Mouse (Mus musculus) neutrophil, adult 5-6 weeks (primary cell): Measurements from ENCODE around the gene Hand1. TPM values are rescaled to one million over a fixed set of nuclear protein-coding genes. Genes with fewer than 3 reads are reported as not detected.
"Not testable (repeated sequence)": the region's sequence is repeated elsewhere in the genome, so short reads cannot be mapped to it uniquely, and the experiment has no call there.

Experiments used
- ATAC-seq: fragments of 151-379, 151-347 bp; 2 replicates; pipeline ENCODE4 v1.8.0; 2017; ENCODE audit warnings: mild to moderate bottlenecking, moderate TSS enrichment; ENCODE audit not compliant: insufficient number of reproducible peaks, poor library complexity, low FRiP score, severe bottlenecking; ENCODE audit errors: extremely low read depth
- total RNA-seq: library from RNA; stranded (forward); fragments of 200-1000 nt; gene quantifications from 2 replicates; pipeline ENCODE4 v1.2.3, GENCODE M21; 2017

The Hand1 gene
- not detected in 2 replicates for total RNA-seq

DNA sequence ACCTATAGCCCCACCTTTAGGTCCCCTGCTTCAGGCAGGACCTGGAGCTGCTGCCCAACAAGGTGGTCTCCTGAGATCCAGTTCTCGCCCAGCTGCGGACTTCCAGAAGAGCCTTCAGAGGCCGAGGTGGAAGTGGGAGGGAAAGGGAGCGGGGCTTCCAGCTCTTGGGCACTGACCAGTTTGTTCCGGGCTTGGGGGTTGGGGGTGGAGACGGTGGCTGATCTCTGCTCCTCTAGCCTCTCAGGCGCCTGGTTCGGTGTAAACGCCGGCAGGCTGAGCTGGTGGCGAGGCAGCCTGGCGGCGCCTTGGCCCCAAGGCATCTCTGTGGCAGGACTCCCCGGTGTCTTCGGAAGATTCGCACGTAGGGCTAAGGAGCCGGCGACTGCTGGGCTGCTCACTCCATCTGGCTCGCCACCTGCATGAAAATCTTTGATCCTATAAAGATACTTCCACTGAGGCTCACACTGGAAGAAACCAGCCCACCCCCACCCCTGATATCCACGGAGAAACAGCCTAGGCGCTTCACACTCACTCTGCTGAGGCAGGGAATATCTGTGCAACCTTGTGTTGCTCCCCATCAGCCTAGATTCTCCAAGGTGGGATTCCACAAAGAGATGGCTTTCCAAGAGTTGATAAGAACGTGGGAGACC, at the start of gene Hand1:
Gene Hand1 (minus strand): TSS at position 267 of the 650 bp plus-strand sequence.
- no peak for ATAC-seq

DNA sequence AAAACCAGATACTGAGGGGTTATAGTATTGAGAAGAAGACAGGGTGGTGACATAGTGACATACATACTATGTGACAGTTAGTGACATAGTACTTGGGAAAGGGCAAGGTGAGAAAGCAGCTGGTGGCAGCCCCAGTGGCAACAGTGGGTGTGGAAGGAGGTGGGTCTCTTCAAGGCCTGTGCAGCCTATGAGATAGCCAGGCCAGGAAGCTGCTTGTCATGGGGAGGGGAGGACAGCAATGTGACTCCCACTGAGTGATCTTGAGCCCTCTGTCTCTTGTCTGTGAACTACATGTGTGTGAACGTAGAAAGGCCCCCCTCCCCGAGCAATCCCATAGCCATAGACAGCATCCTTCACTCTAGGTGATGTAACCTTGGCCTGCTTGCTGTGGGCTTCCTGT, 43.5 kb upstream of the Hand1 start:
- ATAC-seq: no peak

DNA sequence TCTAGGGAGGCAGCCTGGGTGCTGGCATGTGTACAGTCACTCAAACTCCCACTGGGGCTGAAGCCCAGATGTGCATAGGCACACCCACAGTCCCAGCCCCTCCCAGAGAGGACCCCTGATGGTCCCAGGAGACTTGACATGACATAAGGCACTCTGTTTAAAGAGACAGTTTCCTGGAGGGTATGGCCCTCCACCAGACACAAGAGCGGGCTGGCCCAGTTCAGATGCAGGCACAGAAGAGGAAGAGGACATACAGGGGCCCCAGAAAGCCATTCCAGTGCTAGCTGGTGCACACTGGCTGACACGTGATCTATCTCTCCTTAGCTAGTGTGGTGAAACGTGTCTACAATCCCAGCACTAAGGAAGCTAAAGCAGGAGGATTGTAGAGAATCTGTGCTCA, 40.4 kb upstream of the Hand1 start:
- no peak for ATAC-seq

GRCm38 (mm10) chr11:57868753-57869460, 36.3 kb upstream of the Hand1 start:
- ATAC-seq: no peak

DNA sequence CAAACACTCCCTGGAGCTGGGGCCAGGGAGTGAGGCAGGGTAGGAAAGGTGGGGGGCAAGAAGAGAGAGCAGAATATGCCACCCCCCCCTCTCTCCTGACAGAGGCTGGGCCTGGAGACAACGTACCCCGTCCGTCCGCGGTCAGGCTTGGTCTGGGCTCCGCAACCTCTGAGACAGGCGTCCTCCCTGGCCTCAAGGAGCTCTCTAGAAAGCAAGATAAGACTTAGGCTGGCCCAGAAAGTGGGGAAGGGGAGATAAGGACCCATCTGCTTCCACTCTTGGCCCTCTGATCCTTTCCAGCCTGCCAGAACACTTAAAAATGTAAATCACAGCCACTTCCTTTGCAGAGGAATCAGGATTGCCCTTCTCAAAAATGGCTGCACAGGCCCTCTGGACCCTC, 33.8 kb upstream of the Hand1 start:
- no peak for ATAC-seq

GRCm38 (mm10) chr11:57864577-57864976, 32.0 kb upstream of the Hand1 start:
- no peak for ATAC-seq

DNA sequence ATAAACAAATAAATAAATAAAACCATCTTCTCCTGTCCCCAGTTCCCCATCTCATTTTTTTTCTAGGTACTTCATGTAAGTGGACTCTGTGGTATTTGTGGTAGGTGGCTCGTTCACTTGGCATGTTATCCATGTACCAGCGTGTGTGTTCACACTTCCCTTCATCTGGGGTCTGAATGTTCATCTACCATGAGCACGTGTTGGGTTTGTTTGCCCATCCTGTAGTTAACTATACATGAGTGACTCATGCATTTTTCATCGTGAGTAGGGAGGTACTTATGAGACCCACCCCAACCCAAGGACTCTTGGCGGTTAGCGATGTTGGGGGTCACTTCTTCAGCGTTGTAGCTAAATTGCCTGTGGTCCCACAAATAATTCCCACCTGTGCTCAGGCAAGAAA, 29.5 kb upstream of the Hand1 start:
- ATAC-seq: no peak

- ATAC-seq: no peak
Measured at GRCm38 (mm10) chr11:57857709-57858108, 25.1 kb upstream of the Hand1 start.

GRCm38 (mm10) chr11:57853571-57853970, 21.0 kb upstream of the Hand1 start:
- no peak for ATAC-seq

DNA sequence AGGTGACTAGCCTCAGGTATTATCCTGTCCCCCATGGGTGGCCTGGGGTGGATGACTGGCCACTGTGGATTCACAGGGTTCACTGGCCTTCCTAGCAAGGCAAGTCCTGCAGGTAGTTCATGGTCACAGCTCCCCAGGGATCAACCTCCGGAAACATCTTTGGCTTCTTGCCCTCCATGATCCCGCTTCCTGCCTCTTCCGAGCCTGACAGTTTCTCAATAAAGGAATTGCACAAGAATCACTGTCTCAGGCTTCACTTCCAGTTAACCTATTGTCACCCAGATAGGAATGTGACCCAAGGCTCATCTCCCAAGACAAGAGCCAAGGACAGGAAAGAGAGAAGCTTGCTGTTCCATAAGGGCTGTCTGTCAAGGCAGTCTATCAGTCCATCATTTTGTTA, 18.3 kb upstream of the Hand1 start:
- no peak for ATAC-seq

GRCm38 (mm10) chr11:57850298-57850697, 17.7 kb upstream of the Hand1 start:
- ATAC-seq: no peak

DNA sequence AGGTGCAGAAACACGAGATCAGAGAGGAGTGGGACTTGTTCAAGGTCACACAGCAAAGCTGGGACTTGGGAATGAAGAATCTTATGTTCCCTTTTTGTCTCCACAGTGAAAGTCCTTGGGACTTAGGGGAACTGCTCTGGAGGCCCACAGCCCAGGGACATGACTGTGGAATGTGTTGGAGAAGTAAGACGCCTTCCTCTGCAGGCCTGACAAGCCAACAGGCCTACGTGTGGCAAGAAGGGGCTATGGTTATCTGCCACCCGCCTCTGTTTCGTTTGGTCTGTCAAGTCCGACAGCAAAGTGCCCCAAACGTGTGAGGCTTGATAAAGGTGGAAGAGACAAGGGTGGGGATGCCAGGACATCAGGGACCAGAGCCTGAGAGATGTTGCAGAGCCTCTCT, 14.8 kb upstream of the Hand1 start:
- no peak for ATAC-seq

- not testable (repeated sequence) for ATAC-seq
Measured at GRCm38 (mm10) chr11:57846421-57847363, 14.1 kb upstream of the Hand1 start.

DNA sequence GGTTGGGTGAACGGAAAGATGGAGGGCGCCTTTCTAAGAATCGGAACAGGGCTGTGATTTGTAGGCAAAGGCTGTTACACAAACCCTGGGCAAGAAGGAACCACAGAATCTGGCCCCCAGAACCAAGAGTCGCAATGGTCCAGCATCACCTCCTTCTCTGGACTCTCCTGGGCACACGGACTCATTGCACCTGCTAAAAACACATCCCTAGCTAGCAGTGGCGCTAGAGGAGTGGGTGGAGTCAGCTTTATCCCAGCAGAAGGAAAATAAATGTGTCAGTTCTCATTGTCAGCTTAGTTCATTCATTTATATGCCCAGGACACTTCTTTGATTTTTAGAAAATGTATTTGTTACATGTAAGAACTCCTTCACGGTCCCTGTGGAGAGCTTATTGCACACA, 8.8 kb upstream of the Hand1 start:
- no peak for ATAC-seq

DNA sequence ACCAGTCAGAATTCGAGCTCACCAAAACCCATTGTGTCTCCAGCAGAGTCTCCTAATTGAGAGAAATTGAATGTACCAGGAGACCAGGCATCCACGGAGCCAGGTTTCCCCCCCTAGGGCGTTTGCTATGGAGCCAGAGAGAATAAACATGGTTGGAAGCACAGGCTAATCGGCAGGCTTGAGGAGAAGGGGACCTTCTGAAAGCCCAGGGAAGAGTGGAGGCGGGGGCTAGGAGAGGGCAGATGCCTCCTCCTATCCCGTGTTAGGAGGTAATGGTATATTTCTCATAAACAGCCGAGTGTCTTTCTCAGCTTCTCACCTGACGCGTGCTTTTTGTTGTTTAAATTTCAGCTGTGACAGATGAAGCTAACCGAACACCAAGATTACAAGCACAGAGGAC, 8.4 kb upstream of the Hand1 start:
- no peak for ATAC-seq

DNA sequence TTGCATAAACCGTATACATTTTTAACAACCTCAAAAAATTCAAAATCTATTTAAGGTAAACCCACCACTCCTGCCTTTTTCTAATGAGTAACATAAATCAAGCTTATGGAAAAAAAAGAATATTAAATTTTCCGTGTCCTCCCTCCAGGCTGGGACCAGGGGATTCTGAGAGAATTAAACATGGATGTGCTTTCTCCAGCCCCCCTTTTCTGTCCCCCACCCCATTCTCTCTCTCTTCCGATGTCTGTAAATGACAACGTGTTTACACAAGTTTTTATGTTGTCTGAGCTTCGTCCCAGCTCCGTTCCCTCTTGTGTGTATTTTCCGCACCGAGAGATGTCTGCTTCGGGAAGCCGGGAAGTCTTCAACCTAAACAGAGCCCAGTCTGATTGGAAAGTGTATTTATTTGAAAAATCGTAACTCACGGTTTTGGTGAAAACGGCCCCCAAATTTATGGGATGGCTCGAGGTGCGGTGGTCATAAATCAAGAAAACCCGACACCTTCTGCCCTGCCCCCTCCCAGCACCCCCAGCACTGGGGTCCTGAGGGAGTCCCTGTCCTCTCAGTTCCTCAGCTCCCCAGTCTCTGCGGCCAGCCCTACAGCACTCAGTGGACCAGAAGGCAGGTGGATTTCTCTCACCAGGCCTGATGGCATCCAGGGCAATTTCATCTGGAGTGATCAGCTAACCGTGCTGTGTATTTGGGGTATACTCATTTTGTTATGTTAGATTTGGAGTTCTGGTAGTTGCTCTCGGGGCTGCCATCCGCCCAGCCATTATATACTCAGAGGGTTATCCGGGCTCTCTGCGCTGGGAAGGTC, 5.5 kb upstream of the Hand1 start:
- no peak for ATAC-seq

DNA sequence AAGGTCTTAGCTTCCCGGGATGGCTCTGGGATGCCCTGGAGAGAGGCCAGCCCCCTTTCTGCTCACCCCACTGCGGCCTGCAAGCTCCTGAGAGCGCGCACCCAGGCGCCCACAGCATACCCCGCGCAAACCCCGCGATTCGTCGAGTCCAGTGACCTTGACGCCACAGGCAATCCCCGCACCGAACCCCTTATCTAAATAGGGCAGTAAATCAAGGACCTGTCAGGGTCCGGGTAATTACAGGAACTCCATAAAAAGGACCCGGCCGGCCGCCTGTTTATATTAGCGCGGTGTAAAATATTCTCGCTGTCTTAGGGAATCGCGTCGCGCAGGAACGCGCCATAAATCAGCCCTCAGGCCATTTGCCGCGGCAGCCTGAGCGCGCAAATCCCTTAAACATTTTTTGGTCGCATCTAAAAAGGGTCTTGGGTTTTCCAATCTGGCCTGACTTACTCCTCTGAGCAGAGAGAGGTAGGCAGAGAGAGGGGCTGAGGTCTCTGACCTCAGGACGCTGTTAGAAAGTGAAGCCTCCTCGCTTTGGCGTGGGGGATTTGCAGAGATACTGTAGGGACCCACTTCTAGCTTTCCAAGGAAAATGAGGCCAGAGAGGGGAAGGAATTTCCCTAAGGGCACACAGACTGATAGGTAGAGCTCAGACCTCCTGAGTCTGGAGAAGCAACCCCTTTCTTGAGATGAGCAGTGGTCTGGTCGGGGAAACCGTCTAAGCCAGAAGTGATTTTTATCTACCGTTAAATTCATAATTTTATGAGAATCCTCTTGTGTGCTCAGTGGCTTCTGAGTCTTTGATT, 4.5 kb upstream of the Hand1 start:
- no peak for ATAC-seq

DNA sequence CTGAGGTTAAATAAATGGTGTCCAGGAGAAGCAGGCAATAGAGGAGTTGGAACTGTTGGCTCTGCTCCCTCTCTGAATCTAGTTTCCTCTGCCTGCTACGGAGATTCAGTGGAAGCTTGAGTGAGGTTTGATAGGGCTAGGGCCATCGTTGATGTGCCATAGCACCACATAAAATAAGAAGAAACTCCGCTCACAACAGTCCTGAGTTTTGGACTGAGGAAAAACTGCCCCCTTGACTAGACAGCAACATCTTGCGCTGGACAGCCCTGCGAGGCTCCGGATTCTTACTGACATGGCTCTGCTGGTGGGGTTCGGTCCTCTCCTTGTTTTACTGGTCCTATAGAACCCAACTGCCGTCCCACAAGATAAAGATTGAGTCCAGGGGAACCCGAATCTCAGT, 3.8 kb upstream of the Hand1 start:
- ATAC-seq: no peak
